ENCODE assay signal across 9 mouse cellular contexts in genomic region chr13:41283256-41283655, GRCm38 (mm10). TPM values are rescaled to one million over a fixed set of nuclear protein-coding genes. Genes with fewer than 3 reads are reported as not detected.
DNase-seq lines count a peak whose midpoint lies in the region; ATAC-seq and TF ChIP-seq lines count a peak whose summit lies in the region.
"Had no signal": no experiment of that assay in that cellular context is flagged by ENCODE, and none has a peak within 500 bp of the region (broad histone marks: within the 10 kb centered on the region; RNA-seq: fewer than 3 reads in every experiment).

No protein-coding gene starts in this region.

- TF ChIP-seq EP300 in MEL (IDR thresholded peaks at IDR 0.05; ENCODE audit: low read depth in 1 of 2, low read length in 2 of 2) = no peak
- no peak for TF ChIP-seq EP300 in lung, postnatal 0 days (IDR thresholded peaks at IDR 0.05)

- TF ChIP-seq CTCF in MEL (IDR thresholded peaks at IDR 0.05 in 2 of 3, conservative IDR thresholded peaks at IDR 0.05 in 1 of 3; ENCODE audit: control insufficient read depth in 1 of 3, insufficient read depth in 1 of 3, low read depth in 2 of 3, low read length in 3 of 3, poor library complexity in 1 of 3, severe bottlenecking in 1 of 3) = peak; percentile 21 to 85 (median 49); a peak in 4 of 6 replicates
- TF ChIP-seq CTCF in lung, postnatal 0 days (IDR thresholded peaks at IDR 0.05) = peak; percentile 92

- TF ChIP-seq RAD21 in MEL (IDR thresholded peaks at IDR 0.05; ENCODE audit: low read depth, low read length) = peak; percentile 79

- H3K27me3 ChIP-seq in MEL (ENCODE audit: control insufficient read depth in 1 of 2, insufficient read depth in 2 of 2, low read length in 2 of 2) = no peaks in the 10 kb centered on the region
- H3K27me3 ChIP-seq in lung, postnatal 0 days (replicated peaks; ENCODE audit: insufficient read depth, low read length) = no peaks in the 10 kb centered on the region
- H3K27me3 ChIP-seq: liver, embryonic 15.5 days had no signal

- 22% methylated on average over 5 of the region's 5 CpGs for WGBS in lung, postnatal 0 days

- ATAC-seq in lung, postnatal 0 days = peak; percentile 47; the same call in 1 of the 2 replicates

- intact Hi-C loops in heart, postnatal 25 days (cut with DNase I) = loop anchor here (1.0 to 2.0 kb wide), 2 partner anchors 289 to 352 kb away; no protein-coding TSS in a partner anchor

- no peaks in the 10 kb centered on the region for H3K4me1 ChIP-seq in MEL (ENCODE audit: control insufficient read depth in 1 of 2, insufficient read depth in 2 of 2, low read length in 2 of 2)
- no peaks in the 10 kb centered on the region for H3K4me1 ChIP-seq in lung, postnatal 0 days (ENCODE audit: insufficient read depth, low read depth, low read length)
- H3K4me1 ChIP-seq: liver, embryonic 15.5 days had no signal

- H3K4me2 ChIP-seq in lung, postnatal 0 days (replicated peaks; ENCODE audit: low read depth, low read length) = no peak overlapping the region
- H3K4me2 ChIP-seq: liver, embryonic 15.5 days had no signal

- TF ChIP-seq POLR2A in MEL (IDR thresholded peaks at IDR 0.05; ENCODE audit: control insufficient read depth in 1 of 2, insufficient read depth in 1 of 2, low read depth in 1 of 2, low read length in 2 of 2, poor library complexity in 1 of 2) = no peak

- H3K36me3 ChIP-seq in MEL (ENCODE audit: control insufficient read depth in 1 of 2, insufficient read depth in 2 of 2, low read length in 2 of 2) = no peaks in the 10 kb centered on the region
- H3K36me3 ChIP-seq in lung, postnatal 0 days (ENCODE audit: insufficient read depth, low read length) = no peaks in the 10 kb centered on the region
- H3K36me3 ChIP-seq: liver, embryonic 15.5 days had no signal

- H3K4me3 ChIP-seq in MEL (ENCODE audit: control insufficient read depth in 1 of 2, insufficient read depth in 1 of 2, low read depth in 2 of 2, low read length in 2 of 2) = no peak overlapping the region
- H3K4me3 ChIP-seq in lung, postnatal 0 days (ENCODE audit: low read depth, low read length) = no peak overlapping the region
- H3K4me3 ChIP-seq: liver, embryonic 15.5 days had no signal

- no peaks in the 10 kb centered on the region for H3K9me3 ChIP-seq in MEL (replicated peaks; ENCODE audit: insufficient read depth, low read length)
- H3K9me3 ChIP-seq in lung, postnatal 0 days (ENCODE audit: low read length) = no peaks in the 10 kb centered on the region
- H3K9me3 ChIP-seq: liver, embryonic 15.5 days had no signal

- no peaks in the 10 kb centered on the region for H3K79me2 ChIP-seq in MEL (ENCODE audit: control insufficient read depth, insufficient read depth, low read length, poor library complexity)

- peak; percentile 73 for DNase-seq in MEL (ENCODE audit: low read depth, low spot score)
- DNase-seq in adrenal gland, postnatal 14 days = peak; percentile 82
- peak; percentile 47 for DNase-seq in embryo, embryonic 9.5 days (ENCODE audit: extremely low spot score)
- DNase-seq in heart, postnatal 25 days (ENCODE audit: low spot score) = peak; percentile 7
- DNase-seq in kidney, postnatal 4 days = peak; percentile 83 to 84
- peak; percentile 91 for DNase-seq in lung, postnatal 0 days (ENCODE audit: low spot score)
- DNase-seq in right cerebral cortex, postnatal 14 days = peak; percentile 78
- DNase-seq in yolk sac, embryonic 10.5 days (ENCODE audit: low spot score) = no peak

- H3K27ac ChIP-seq in MEL (ENCODE audit: control insufficient read depth, low read depth, low read length) = no peak overlapping the region
- H3K27ac ChIP-seq in lung, postnatal 0 days (ENCODE audit: low read length) = no peak overlapping the region
- H3K27ac ChIP-seq: liver, embryonic 15.5 days had no signal

- H3K9ac ChIP-seq in MEL (ENCODE audit: control insufficient read depth, low read depth, low read length, poor library complexity, severe bottlenecking) = no peak overlapping the region
- H3K9ac ChIP-seq in lung, postnatal 0 days (replicated peaks; ENCODE audit: low read depth) = no peak overlapping the region
- H3K9ac ChIP-seq: liver, embryonic 15.5 days had no signal

TF ChIP-seq in MEL, 35 proteins besides CTCF, POLR2A, EP300 and RAD21:
- TF ChIP-seq TAL1 (IDR thresholded peaks at IDR 0.05; ENCODE audit: low read length) (no peak), SMC3 (IDR thresholded peaks at IDR 0.05; ENCODE audit: low read depth, low read length) (peak; percentile 89), JUND (IDR thresholded peaks at IDR 0.05; ENCODE audit: low read depth, low read length) (no peak), ZC3H11A (IDR thresholded peaks at IDR 0.05; ENCODE audit: low read depth, low read length) (peak; percentile 85), MYB (IDR thresholded peaks at IDR 0.05; ENCODE audit: low read depth, low read length) (no peak)

RNA-seq across cellular contexts. Expression of gene Gm17364, which starts 9.5 kb away (rescaled TPM):
- not detected in 2 replicates for total RNA-seq in MEL (2012; rRNA removed)
- polyA plus RNA-seq in MEL (2012; ENCODE audit: insufficient read depth in 1 of 2, insufficient read length in 2 of 2, low read depth in 1 of 2, low replicate concordance in 2 of 2, missing spikeins in 1 of 2) = not detected
- total RNA-seq in adrenal gland, postnatal 14 days (2021) = not detected in 2 replicates
- not detected for total RNA-seq in heart, postnatal 25 days (2021)
- polyA plus RNA-seq in lung, postnatal 0 days (2015; fragmentation: Nextera tagmentation; extraction: Ambion mirVana) = not detected in 2 replicates
- polyA plus RNA-seq: liver, embryonic 15.5 days had no signal

RNA-seq across cellular contexts. Expression of gene Smim13, which starts 33.6 kb away (rescaled TPM):
- 10.7 and 11.1 TPM in 2 replicates for total RNA-seq in MEL (2012; rRNA removed)
- polyA plus RNA-seq in MEL (2012; ENCODE audit: insufficient read depth in 1 of 2, insufficient read length in 2 of 2, low read depth in 1 of 2, low replicate concordance in 2 of 2, missing spikeins in 1 of 2) = 10 to 100 TPM in 1 of 2 experiments, not detected in 1; 13.1 TPM
- total RNA-seq in adrenal gland, postnatal 14 days (2021) = 14.0 and 15.4 TPM in 2 replicates
- 10 to 100 TPM; 23.3 to 24.5 TPM for total RNA-seq in heart, postnatal 25 days (2021)
- polyA plus RNA-seq in lung, postnatal 0 days (2015; fragmentation: Nextera tagmentation; extraction: Ambion mirVana) = 8.2 and 9.0 TPM in 2 replicates
